Mouse (Mus musculus): ENCODE measurements around the gene Gm14569.

Gene Gm14569

DNA sequence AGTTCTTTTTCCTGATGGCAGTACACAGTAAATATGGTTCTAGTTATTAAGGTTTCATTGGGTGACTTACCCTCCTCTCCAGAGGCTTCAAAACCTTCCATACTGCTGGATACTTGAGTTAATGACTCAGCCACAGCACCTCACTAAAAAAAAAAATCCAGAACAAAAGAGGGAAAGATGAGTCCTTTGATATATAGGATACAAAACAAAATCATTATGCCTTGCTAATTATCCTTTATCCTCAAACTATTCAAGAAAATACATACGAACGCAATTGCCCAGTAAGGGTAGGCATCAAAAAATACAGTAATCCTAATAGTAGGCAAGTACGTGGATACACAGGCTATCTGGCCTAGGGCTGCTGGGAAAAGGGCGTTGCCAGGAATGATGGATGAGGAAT lies at the start of gene Gm14569:
Gene Gm14569, minus strand, starts transcription at position 101 of the 400 bp plus-strand sequence.
- no peak for DNase-seq (ENCODE audit: extremely low read depth, low read depth)

DNA sequence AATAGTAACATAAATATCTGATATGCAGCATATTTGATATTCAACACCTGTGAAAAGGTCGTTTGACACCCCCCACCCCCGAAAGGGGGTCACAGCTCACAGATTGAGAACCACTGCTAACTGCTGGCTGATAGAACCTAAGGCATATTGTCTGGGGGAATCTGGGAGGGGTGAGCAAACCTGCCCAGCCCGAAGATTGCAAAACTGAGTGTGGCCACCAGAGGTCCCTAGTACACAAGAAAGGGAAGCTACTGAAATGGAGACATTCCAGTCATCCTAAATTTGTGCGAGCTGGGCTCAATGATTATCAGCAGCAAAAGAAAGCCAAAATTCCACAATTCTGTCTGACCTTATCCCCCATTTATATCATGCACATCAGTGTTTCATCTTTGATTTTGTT lies 42.9 kb upstream of the Gm14569 start:
- DNase-seq (ENCODE audit: extremely low read depth, low read depth), result peak; percentile 19

DNA sequence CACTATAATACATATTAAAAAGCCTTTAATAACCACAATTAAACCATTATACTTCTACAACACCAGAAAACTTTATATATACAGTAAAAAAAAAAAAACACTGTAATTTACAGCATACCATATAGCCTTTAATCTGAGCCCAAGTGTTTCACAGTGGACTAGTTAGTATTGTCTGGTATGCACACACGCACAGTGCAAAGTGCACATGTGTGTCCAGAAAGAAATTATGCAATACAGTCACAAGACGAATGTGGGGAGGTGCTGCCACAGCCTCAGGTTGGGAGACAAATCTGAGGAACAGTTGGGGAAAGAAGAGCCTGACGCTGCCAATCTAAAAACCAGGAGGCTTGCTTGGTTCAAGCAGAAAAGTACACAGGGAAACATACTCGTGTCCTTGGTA lies 42.1 kb upstream of the Gm14569 start:
- DNase-seq (ENCODE audit: extremely low read depth, low read depth), result no peak

DNA sequence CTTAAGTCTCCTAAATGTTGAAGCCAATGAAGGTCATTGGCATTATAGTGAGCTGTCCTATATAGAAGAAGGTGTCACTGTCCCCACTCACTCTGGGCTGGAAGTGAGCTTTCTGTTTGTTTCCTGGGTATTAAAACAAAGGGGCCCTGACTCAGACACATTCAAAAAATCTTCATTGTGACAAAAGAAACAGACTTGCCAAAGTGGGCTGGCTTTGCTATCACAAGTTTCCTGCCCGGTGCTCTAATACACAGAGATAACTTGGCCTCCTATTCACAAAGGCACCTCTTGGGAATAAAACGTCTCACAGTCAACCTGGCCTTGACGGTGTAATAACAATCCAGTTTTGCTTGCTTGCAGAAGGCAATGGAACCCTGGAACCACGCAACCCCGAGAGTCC lies 38.6 kb upstream of the Gm14569 start:
- DNase-seq (ENCODE audit: extremely low read depth, low read depth), result no peak

DNA sequence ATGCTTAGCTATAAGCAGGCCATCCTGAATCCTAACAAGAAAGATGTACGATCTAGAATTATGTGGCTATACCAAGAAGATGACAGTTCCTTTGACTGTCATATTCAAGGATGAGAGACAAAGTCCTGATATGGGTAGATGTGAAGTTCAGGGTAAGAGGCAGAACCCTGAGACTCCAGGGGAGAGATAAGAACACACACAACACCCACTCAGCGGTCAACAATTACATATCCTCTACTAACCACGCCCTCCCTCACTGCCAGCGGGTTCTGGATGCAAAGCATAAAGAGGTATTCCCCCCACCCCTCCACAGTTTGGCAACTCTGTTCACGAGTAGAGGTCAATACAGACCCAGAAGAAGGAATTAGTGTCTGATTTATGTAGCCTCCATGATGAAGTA lies 32.1 kb upstream of the Gm14569 start:
- peak; percentile 6 for DNase-seq (ENCODE audit: extremely low read depth, low read depth)

DNA sequence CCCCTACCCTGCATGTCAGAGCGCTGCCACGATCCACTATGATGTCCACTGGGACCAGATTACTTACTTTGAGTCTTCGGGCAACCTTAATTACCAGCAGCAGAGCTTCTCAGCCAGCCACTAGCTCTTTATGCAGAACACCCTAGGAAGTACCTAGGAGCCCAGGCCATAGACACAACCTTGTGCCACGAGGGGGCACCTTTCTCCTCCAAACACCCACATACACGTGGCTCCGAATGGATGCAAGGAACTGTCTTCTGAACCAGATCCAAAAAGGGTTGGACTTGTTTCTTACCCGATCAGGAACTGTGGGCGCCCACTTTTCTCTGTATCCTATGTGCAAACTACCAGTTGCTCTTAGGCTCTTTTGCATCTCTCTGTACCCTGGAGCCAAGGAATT lies 22.1 kb upstream of the Gm14569 start:
- no peak for DNase-seq (ENCODE audit: extremely low read depth, low read depth)

DNA sequence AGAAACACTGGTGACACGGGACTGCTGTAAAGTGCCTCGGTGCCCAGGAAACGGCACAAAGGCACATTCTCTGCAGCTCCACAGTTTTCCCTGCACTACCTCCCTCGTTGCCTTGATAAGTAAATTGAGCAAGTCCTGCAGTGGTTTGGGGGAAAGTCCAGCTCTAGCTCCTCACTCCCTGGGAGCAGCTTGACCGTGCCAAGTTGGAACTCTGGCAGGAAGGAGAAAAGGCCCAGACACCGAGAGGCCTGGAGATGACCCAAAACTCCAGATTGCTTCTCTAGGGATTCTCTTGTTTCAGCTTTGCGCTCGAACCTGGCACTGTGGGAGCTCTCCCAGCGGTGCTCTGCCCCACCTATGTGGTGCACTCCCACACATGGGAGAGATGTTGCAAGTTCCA lies 21.6 kb upstream of the Gm14569 start:
- DNase-seq (ENCODE audit: extremely low read depth, low read depth), result no peak

DNA sequence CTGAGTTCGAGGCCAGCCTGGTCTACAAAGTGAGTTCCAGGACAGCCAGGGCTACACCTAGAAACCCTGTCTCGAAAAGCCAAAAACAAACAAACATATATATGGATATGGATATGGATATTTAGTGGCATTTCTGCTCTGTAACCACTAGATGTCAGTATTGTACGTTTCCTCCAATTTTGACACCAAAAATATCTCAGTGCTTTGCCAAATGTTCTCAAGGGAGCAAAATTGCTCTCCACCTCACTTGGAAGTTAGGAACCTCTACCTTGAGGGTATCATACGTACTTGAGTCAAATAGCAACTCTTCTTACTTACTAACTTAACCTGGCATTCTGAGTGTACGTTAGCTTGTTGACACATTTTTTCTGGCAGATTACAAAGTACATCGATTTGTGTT lies 15.2 kb upstream of the Gm14569 start:
- DNase-seq (ENCODE audit: extremely low read depth, low read depth), result peak; percentile 14

DNA sequence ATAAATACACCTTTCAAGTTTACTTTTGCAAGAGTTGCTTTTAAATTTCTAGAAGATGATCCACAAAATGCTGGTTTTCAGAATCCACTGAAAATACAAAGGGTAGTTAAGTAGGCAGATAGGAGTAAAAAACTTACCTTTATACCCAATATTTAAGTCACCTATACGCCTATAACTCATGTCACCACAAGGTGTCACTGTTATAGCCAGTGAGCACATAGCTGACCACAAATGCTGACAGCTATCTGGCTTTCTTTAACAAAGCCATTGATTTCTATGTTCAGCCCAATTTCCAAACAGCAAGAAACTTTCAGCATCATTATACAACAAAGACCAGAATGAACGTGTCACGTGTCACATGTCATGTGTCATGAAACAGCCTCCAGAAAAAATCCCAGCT lies 2.1 kb downstream of the Gm14569 start:
- no peak for DNase-seq (ENCODE audit: extremely low read depth, low read depth)

DNA sequence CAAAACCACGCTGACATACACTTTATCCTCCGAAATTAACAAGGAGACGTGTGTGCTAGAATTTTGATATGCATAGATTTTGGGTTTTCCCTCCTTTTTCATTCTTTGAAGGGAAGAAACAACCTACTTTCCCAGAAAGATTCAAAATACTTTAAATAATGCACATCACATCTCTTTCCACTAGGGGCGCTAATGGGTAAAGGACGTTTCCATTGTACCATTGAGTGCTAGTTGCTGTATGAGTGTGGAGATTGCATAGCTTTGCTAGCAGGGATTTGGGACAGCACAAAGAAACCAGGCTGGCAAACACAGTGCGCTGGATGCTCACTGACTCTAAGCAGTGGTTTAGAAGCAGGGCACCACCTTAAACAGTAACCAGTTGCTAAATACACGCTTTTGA lies 3.6 kb downstream of the Gm14569 start:
- DNase-seq (ENCODE audit: extremely low read depth, low read depth), result no peak

DNA sequence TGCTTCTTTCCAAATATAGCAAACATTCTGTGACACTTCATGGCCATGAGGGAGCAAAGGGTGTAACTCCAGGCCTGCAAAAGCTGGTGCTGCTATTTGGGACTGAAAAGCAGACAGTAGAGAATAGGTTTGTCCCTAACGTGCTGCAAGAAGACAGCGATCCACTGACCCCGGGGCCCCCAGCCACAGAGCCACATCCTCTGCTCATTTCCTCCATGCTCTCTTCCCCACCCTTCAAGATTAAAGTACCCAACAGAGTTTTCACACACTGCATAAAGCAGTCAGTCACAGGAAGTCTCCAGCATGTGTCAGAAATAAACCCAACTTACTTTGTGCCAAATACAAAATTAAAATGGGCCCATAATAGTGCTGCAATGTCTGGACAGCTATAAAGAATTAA lies 16.8 kb downstream of the Gm14569 start:
- no peak for DNase-seq (ENCODE audit: extremely low read depth, low read depth)

DNA sequence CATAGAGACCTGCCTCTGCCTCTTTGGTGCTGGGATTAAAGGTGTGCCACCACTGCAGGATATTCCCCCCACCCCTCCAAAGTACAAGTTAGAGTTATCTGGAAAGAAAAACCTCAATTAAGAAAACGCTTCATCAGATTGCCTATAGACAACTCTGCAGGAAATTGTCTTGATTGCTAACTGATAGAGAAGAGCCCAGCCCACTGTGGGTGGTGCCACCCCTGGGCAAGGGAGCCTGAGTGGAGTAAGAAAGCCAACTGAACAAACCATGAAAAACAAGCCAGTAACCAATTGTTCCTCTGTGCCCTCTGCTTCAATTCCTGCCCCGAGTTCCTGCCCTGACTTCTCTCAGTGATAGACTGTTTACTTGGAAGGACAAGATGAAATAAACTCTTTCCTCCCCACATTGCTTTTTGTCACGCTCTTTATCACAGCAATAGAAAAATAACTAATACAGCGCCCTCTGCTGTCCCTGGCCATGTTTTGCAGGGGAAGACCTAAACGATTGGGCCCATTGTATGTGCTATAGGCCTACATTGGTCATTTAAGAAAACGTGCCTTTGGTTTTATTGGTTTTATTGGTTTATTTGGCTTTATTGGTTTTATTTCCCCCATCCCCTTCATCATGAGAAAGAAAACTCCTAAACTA lies 17.4 kb downstream of the Gm14569 start:
- peak; percentile 22 for DNase-seq (ENCODE audit: extremely low read depth, low read depth)

DNA sequence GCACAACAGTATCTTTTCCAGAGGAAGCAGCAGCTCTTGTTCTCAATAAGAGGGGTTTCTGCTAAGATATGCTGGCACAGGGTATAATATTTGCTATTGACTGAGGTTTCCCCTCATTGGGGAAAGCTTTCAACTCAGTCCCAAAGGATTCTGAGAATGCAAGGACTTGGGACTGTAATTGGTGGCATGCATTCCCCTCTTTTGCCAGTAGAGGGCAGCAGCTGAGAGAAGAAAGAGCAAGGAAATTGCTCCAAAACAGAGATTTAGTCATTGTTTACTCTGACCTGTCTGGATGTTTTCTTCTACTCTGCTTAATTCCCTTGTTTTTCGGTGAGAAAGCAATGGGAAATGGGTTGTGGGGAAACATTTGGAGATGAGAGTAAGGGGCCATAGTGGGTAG lies 35.6 kb downstream of the Gm14569 start:
- DNase-seq (ENCODE audit: extremely low read depth, low read depth), result no peak

DNA sequence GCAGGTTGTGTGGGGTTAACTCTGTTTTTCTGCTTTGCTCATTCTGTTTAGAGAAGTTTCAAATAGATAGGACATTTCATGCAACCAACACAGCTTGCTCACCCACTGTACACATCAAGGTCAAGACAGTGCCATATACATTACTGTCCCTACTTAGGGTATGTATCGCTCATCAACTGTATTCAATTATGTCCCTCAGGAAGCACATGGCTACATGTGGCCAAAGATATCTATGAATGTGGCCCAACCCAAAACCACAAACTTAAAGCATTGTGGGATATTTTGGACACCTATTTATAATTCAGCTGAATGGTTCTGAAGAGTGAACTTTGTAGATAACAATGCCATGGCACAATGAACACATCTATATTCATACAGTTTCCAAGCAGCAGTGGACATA lies 53.7 kb downstream of the Gm14569 start:
- peak; percentile 41 for DNase-seq (ENCODE audit: extremely low read depth, low read depth)

DNA sequence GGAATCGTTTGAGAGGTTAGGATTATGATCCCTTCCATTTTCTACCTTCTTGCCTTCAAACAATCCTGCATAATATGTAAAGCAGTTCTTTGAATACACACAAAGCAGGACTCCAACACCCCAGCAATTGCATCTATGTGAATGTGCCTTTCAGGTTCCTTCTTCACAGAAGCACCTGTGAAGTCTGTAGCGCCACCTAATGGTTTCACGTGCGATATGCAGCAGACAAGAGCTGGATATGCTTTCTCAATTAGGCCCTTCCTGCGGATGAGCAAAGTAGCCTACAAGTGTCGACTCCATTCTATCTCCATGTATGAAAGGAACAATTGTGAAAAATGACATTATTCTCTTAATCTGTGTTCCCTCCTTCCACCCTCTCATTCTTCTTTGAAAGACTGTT lies 56.6 kb downstream of the Gm14569 start:
- DNase-seq (ENCODE audit: extremely low read depth, low read depth), result peak; percentile 18

DNA sequence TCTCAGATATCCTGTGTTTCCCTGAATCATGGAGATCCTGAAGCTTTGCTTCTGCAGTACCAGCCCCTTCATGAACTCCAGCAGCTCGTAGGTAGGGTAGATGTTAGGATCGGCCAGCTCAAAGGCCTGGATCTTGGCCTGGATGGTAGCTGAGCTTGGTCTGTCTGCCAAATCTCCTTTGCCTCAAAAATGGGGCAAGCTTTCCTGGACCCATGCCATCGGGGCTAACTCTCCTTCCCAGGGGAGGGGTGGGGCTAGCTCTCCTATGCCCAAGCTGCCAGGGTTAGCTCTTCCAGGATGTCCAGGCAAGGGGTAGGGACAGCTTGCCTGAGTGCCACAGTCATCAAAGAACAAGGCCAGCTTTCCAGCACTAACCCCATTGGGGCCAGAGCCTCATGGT lies 72.5 kb downstream of the Gm14569 start:
- no peak for DNase-seq (ENCODE audit: extremely low read depth, low read depth)

DNA sequence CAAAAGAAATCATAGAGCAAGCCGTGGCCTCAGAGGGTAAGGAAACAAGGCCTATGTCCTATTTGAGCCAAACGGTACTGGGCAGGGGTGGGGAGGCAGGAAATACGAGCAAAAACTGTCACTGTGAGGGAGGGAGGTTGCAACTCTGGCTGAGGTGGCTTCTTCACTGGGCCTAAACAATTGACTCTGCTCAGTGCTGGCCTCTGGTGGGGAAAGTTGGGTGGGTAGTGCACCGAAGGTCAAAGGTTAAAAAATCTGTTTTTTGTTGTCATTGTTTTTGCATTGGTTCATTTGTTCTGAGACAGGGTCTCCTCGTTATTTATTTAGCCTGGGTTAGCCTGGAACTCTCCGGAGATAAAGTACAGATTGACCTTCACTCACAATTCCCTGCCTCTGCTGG lies 89.3 kb downstream of the Gm14569 start:
- DNase-seq (ENCODE audit: extremely low read depth, low read depth), result no peak

DNA sequence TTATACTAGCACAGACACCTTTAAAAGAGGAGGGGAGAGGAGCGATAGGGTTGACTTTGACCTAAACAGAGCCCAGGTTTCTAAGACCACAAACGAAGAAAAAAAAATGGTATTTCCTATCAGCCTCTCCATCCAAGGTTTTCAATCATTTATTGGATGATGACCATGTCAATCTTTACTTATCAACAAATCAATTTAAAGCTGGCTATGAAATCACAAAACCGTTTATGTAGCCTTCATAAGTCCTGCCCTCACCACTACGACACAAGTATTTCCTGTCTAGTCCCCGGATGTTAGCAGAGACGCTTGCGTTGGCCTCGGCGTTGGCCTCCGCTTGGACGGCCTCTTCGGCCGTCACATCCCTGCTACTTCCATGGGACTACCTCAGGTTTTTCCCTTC lies 90.7 kb downstream of the Gm14569 start, which contains the start of gene Gm6268:
Gene Gm6268, plus strand, starts transcription at position 301 of the 400 bp plus-strand sequence.
- no peak for DNase-seq (ENCODE audit: extremely low read depth, low read depth)

DNA sequence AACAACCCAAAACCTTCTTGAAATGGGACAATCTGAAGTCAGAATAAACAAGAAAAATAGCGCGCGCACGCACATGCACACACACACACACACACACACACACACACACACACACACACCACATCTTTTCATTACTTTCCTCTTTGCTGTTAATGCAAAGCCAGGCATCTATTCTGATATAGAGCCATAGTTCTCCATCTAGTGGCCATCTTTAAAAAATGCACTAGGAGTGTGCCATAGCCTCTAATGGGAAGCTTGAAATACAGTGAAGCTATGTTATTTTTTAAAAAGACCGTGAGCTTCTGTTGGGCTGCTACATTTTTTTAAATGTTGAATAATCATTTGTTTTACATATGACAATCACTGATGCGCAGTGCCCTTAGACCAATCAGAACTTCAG lies 98.4 kb downstream of the Gm14569 start:
- no peak for DNase-seq (ENCODE audit: extremely low read depth, low read depth)

DNA sequence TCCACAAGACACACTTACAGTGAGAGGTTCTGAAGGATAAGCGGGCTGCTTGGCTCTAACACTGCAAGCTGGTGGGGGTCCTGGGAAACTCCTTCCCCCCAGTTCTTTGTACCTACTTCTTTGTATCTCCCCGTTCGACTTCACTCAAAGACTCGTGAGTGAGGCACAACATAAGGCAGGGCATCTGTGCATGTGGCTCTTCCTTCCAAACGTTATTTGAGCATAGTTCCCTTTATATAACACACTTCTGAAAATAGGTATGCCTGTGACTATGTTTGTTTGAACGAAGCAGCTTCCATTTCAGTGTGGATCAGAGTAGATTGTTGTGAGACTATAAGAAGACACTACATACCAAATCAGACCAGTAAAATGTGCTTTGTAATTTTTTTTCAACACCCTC lies 99.0 kb downstream of the Gm14569 start:
- DNase-seq (ENCODE audit: extremely low read depth, low read depth), result no peak

DNA sequence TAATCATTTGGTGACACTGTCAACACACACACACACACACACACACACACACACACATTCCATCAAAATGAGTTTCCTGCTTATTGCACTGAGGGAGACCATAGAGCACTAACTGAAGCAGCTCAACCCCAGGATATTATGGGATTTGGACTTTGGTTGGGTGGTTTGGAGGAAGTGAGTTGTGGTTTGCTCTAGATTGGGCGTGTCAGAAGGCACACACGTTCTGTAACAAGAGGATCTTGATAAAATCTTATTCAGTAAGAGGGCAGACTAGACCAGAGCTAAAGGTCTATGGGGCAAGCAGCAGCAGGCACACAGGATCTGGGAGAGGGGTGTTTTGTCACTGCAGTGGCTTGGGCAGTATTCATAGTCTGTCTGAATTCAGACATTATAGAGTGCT lies 101.1 kb downstream of the Gm14569 start:
- no peak for DNase-seq (ENCODE audit: extremely low read depth, low read depth)

DNA sequence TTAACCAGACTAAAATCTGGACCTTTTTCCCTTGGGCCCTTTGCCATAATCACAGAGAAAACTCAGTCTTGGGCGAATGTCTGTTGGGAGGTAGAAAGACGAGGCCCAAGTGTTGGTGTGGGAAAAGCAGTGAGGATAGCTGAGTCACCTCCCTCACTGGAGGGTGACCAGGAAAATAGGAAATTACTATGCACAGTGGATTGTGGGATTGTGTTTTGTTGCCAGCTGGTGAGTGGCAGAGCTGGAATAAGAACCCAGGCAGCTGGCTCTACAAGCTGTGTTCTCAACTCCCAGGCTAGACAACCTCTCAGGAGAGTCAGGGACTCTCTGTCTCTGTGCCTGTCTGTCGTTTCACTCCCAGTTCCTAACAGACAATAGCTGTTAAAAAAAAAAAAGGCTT lies 101.7 kb downstream of the Gm14569 start:
- no peak for DNase-seq (ENCODE audit: extremely low read depth, low read depth)

DNA sequence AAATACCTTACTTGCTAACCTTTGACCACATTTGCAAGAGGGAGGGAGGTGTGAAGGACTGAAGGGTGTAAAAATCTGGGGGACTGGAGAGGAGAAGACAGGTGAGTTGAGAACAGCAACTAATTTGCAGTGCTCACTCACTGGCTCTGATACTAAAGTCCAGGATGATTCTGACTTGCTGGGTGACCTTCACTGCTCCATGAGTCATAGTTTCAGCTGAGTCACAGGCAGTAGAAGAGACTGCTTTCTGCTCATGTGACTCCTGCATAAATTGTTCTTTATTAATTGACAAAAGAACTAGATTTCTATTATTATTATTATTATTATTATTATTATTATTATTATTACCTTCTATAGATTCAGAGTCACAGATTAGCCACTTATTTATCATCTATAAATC lies 106.3 kb downstream of the Gm14569 start:
- DNase-seq (ENCODE audit: extremely low read depth, low read depth), result no peak

Data from MEL-GATA-1-ER (cell line).